Mouse (Mus musculus) thymus, adult 2 months (tissue): ENCODE measurements at regions not wholly inside any gene's neighbourhood (a gene's known extent, or its start where the extent isn't known, plus 50 kb on each side); places are given as distances from the start of the nearest gene placed in this dataset.

Experiments used
- CTCF ChIP-seq: fragments of 200-500 bp; IDR thresholded peaks from 2 replicates; pipeline ENCODE4 v1.5.1; 2012; ENCODE audit warnings: mild to moderate bottlenecking, control low read depth, low read length, moderate library complexity, borderline replicate concordance; ENCODE audit not compliant: control insufficient read depth, poor library complexity, insufficient read depth; ENCODE audit errors: extremely low read depth
- POLR2A ChIP-seq: fragments of 200-500 bp; IDR thresholded peaks from 2 replicates; pipeline ENCODE4 v1.6.1; 2012; ENCODE audit warnings: mild to moderate bottlenecking, low read length, control low read depth, moderate library complexity; ENCODE audit not compliant: control insufficient read depth, poor library complexity, insufficient read depth; ENCODE audit errors: extremely low read depth

DNA sequence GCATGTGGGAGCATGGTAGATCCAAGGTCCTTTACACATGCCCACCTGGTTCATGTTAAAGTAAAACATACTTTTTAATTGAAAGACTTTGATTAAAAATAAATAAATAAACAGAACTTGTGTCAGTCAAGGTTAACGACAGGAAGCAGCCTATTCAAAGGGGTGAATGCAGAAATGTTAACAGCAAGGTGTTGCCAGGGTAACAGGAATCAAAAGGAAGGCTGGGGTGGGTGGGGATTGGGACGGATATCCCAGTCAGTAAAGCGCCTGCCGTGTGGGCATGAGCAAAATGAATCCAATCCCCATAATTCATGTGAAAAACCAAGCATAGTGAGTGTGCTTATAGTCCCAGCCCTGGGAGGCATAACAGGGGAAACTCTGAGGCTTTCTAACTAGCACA, 682.6 kb upstream of the Tmem132c start:
- TF ChIP-seq POLR2A = no peak
- TF ChIP-seq CTCF = no peak
